Mouse (Mus musculus) ovary, postnatal 36 days (tissue): ENCODE measurements around the gene Kank3.
"Not testable (repeated sequence)": the region's sequence is repeated elsewhere in the genome, so short reads cannot be mapped to it uniquely, and the experiment has no call there.

Experiments
- DNase-seq: peaks from one replicate; pipeline ENCODE4 v3.0.0; 2022; ENCODE audit warnings: low spot score, mixed read lengths

Gene Kank3

DNA sequence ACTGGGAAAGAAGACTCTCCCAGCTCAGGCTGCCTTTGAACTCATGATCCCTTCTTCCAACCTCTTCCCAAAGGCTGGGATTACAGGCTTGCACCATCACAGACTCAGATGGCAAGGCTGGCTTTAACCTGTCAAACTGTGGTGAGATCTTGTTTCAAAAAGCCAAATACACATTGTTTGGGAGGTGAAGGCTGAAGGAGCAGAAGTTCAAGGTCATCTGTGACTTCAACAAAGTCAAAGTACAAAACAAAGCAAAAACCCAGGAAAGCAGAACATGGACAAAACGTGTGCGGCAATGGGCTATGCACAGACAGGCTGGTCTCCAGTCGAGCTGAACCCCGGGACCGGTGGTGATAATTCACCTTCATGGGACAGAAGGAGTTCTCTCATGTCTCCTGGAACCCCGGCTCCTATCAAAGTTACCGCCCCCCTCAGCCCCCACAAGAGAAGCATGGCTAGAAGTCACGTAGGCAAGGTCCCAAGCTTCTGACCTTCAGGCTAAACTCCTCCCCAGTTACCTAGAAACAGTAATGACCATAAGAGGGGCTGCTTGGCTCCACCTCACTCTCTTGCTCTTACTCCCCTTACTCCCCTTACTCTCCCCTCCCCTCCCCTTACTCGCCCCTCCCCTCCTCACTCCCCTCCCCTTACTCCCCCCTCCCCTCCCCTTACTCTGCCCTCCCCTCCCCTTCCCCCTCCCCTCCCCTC, 3.0 kb upstream of the Kank3 start:
- DNase-seq = no peak

DNA sequence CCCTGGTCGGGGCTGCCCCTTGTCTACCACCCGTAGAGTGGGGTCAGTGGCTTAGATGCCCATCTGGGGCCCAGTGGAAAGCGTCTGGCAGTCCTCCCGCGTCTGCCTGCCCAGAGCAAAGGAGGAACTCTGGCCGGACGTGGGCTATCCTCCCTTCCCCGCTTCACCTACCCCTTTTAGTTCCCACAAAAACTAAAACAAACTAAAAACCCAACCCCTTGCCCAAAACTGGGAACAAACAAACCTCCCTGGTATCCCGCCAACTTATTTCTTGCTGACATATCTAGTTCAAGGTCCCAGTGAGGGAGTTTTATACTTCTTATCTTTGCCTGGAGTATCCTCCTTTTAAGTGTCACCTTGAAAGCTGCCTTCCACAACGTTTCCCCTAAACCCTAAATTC, 2.1 kb upstream of the Kank3 start:
- DNase-seq = no peak

DNA sequence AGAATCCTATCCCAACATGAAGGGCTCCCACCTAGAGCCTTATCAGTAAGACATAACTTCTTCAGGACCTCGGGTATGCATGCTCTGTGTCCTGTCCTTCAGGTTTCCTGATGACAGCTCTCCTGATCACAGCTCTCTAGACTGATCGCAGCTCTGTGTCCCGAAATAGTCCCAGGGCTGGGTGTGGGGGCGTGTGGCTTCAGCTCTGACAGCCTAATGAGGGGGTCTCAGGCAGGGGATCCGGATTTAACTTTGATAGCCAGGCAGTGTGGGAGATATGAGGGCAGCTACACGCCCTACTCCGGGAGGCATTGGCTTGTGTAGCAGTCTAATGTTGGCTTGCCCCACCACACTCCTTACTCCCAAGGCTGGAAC, 810 bp downstream of the Kank3 start:
- no peak for DNase-seq

- DNase-seq = no peak
Measured at GRCm38 (mm10) chr17:33812475-33812874, 2.2 kb downstream of the Kank3 start.

- no peak for DNase-seq
Measured at GRCm38 (mm10) chr17:33812990-33813389, 2.7 kb downstream of the Kank3 start.

DNA sequence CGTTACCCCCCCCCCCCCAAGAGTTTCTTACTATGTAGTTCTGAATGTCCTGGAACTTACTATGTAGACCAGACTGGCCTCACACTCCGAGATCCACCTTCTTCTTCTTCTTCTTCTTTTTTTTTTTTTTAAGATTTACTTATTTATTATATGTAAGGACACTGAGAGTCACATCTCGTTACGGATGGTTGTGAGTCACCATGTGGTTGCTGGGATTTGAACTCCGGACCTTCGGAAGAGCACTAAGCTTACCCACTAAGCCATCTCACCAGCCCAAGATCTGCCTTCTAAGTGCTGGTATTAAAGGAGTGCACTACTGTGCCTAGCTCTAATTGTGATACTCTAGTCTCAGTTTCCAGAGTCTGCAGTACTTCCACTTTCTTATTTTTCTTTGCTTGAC, 5.1 kb downstream of the Kank3 start:
- DNase-seq = no peak

- no peak for DNase-seq
Measured at GRCm38 (mm10) chr17:33816612-33817011, 6.3 kb downstream of the Kank3 start.

GRCm38 (mm10) chr17:33817184-33817968, 7.1 kb downstream of the Kank3 start:
- DNase-seq = peak; percentile 91

DNA sequence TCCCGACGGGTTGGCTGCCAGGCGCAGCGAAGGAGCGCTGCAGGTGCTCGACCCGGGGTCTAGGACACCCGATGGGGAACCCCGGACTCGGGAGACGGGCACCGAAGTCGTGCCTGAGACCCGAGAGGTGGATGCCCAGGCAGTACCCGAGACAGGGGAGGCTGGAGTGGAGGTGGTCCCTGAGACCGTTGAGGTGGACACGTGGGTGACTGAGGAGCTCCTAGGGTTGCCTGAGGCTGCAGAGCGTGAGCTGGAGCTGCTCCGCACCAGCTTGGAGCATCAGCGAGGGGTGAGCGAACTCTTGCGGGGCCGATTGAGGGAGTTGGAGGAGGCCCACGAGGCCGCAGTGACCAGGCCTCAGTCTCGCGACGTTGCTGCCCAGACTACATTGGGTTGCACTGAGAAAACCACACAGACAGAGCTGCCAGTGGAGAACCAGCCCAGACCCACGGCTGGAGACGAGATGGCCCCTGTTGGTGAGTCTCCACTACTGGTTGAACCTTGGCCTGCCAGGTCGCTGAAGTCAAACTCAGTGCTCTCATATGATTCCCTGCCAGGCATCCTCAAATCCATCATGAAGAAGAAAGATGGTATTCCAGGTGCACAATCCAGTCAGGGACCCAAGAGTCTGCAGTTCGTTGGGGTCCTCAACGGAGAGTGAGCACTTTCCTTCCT, 7.8 kb downstream of the Kank3 start:
- no peak for DNase-seq

DNA sequence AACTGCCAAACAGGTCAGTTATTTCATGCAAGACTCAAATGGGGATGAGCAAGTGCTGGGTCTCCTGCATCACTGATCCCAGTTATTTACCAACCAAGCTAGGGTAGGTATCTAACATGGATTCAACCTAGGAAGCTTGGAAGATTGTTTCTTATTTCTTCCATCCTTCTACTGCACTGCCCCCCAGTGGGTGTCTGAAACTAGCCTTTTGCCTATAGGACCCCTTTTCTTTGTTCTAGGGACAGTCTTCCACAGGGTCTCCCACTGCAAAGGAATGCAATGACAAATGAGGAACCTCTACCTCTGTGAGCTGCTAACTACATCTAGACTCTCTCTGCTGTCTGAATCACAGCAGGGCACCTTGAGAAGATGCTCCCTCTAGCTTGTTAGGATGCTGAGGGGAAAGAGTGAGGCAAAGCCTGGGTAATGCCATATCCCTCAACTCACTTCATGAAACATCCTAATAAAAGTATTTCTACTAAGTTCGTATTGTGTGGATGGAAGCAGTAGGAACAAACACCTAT, 12.2 kb downstream of the Kank3 start:
- no peak for DNase-seq

DNA sequence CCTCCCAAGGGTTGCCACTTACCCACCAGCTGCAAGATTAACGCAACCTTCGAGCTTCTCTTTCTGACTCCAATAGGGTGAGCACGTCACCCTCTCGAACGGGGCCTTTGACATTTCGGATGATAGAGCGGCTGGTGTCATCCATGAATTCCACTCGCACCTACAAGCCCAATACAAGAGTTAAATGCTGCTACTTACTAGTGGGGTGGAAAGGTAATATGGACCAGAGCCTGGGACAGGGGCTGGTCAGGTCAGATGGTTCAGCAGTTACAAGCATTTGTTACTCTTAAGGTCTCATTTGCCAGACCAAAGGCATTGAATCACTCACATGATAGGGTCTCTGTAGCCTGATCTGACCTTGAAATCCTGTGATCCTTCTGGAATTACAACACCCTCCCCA, 12.9 kb downstream of the Kank3 start:
- DNase-seq = not testable (repeated sequence)

DNA sequence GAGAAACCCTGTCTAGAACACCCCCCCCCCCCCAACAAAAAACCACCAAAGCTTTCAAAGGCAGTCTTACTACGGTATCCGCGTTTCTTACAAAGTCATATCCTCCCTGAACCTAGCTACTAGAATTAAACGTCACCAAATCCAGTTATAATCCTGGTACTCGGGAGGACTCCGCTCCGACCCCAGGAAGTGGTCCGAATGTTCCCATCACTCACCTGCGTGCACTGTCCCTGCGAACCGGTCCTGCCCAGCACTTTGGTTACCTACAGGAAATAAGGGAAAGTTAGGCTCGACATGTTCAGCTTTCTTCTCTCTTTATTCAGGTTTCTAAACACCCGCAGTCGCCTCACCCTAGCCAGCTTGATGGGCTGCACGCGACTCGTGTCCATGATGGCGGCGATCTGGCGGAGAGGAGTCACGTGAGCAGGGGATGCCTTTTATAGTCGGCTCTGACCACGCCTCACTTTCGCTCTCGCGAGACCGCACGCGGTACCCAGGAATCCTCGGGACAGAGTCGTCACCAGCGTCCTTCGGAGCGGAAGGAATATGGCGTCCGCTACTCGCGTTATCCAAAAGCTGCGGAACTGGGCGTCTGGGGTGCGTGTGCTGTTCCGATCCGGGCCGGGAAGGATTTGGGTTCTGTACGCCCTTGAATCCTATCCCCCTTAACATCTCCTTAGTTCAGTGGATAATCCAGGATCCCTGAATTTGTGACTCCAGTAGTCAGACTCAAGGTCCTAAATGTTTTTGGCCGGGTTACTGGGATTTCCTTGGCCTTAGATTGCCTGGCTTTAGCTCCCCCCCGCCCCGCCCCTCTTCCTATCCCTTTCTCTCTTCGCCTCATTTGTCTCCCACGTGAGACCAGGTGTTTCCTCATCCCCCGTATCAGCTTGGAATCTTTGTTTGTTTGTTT, 14.0 kb downstream of the Kank3 start, which contains the start of the genes Rps28 and Ndufa7:
Gene Rps28, minus strand, starts transcription at position 479 of the 913 bp plus-strand sequence.
Gene Ndufa7, plus strand, starts transcription at position 489 of the 913 bp plus-strand sequence.
- peak; percentile 98 for DNase-seq

GRCm38 (mm10) chr17:33824997-33825330, 14.6 kb downstream of the Kank3 start:
- not testable (repeated sequence) for DNase-seq

GRCm38 (mm10) chr17:33825462-33825861, 15.1 kb downstream of the Kank3 start:
- no peak for DNase-seq

- DNase-seq = peak; percentile 57
Measured at GRCm38 (mm10) chr17:33826850-33827249, 16.5 kb downstream of the Kank3 start.

GRCm38 (mm10) chr17:33828892-33829291, 18.6 kb downstream of the Kank3 start:
- peak; percentile 63 for DNase-seq

DNA sequence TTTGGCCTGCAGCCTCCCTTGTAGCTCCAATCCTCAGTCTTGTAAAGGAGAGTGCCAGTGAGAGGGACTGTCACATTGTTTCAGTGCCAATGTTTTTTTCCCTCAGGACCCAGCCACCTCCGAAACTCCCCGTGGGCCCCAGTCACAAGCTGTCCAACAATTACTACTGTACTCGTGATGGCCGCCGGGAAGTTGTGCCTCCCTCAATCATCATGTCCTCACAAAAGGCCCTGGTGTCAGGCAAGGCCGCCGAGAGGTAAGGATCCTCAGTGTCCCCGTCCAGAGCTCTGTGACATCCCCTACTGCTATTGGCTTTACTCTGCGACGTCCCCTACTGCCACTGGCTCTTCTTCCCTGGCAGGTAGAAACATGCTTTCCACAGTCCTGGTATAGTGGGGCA, 19.2 kb downstream of the Kank3 start:
- DNase-seq = no peak

- DNase-seq = peak; percentile 89
Measured at GRCm38 (mm10) chr17:33842966-33843795, 32.9 kb downstream of the Kank3 start, which contains the start of gene Cd320. Cd320 (plus strand) TSS chr17:33843091.

DNA sequence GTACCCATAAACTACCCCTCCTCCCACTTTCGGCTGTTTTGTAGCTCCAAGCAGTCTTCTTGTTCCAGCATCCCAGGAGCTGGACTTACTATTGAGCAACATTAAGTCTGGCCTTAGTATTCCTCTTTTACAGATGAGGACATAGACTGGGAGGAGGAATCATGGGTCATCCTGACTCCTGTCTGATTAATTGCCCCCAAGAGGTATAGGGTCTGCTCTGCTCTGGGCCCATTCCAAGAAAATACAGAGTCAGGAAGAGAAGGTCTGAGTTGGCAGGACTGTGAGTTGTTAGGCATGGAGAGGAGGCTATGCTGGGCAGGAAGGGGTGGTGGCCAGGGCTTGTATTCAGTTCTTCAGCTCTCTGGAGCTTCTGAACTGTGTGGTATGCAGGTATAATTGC, 33.9 kb downstream of the Kank3 start:
- DNase-seq = no peak

- no peak for DNase-seq
Measured at GRCm38 (mm10) chr17:33848139-33848538, 37.8 kb downstream of the Kank3 start.

- no peak for DNase-seq
Measured at GRCm38 (mm10) chr17:33851331-33851730, 41.0 kb downstream of the Kank3 start.
